Mouse (Mus musculus) bone marrow macrophage, adult 2 months (primary cell): ENCODE measurements around the gene Stag1. TPM values are rescaled to one million over a fixed set of nuclear protein-coding genes. Genes with fewer than 3 reads are reported as not detected.
"Not testable (repeated sequence)": the region's sequence is repeated elsewhere in the genome, so short reads cannot be mapped to it uniquely, and the experiment has no call there.

ENCODE experiments used
- H3K27ac ChIP-seq: 2 replicates; pipeline ENCODE4 v1.5.1; 2012; ENCODE audit warnings: low read depth, low read length; ENCODE audit not compliant: insufficient read depth
- H3K4me1 ChIP-seq: 2 replicates; pipeline ENCODE4 v1.6.1; 2012; ENCODE audit warnings: low read length; ENCODE audit not compliant: control insufficient read depth, insufficient read depth
- H3K4me3 ChIP-seq: 2 replicates; pipeline ENCODE4 v1.5.1; 2012; ENCODE audit warnings: mild to moderate bottlenecking, low read length, moderate library complexity; ENCODE audit not compliant: insufficient read depth
- CTCF ChIP-seq: IDR thresholded peaks from 2 replicates; pipeline ENCODE4 v1.5.1; 2012; ENCODE audit warnings: low read depth, mild to moderate bottlenecking, low read length, moderate library complexity
- POLR2A ChIP-seq: IDR thresholded peaks from 2 replicates; pipeline ENCODE4 v1.6.1; 2012; ENCODE audit warnings: mild to moderate bottlenecking, low read depth, low read length, borderline replicate concordance
- polyA plus RNA-seq: library from polyadenylated mRNA; stranded (reverse); fragments of >200 nt; gene quantifications from 2 replicates; pipeline ENCODE4 v1.2.4, GENCODE M21; 2012; ENCODE audit not compliant: missing spikeins, insufficient read depth, insufficient read length

Gene Stag1
- polyA plus RNA-seq, 1 experiment: 34.1 TPM

GRCm38 (mm10) chr9:100735993-100736645 is 138.5 kb downstream of the Stag1 start:
- TF ChIP-seq POLR2A (no peak), CTCF (no peak)
- Histone ChIP-seq H3K27ac (no peak overlapping the region), H3K4me1 (peaks cover 13% of the 10 kb centered on the region), H3K4me3 (no peak overlapping the region)

DNA sequence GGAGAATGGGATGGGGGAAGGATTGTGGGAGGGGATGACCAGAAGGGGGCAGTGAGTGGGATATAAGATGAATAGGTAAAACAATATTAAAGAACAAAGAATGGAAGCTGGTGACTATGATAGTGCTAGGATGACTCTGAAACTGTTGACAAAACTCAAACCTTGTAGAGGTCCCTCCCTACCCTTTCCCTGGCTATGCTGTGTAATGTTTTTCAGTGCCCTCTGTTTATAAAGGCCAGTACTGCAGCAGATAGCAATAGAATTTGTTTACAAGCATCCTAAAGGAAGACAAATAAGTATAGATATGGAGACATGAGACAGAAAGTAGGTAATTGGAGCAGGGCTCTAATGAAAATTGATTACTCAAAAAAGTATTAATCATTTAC is 139.0 kb downstream of the Stag1 start:
- Histone ChIP-seq H3K4me1 (peaks cover 13% of the 10 kb centered on the region), H3K4me3 (no peak overlapping the region), H3K27ac (no peak overlapping the region)
- TF ChIP-seq POLR2A: no peak
- TF ChIP-seq CTCF: no peak

DNA sequence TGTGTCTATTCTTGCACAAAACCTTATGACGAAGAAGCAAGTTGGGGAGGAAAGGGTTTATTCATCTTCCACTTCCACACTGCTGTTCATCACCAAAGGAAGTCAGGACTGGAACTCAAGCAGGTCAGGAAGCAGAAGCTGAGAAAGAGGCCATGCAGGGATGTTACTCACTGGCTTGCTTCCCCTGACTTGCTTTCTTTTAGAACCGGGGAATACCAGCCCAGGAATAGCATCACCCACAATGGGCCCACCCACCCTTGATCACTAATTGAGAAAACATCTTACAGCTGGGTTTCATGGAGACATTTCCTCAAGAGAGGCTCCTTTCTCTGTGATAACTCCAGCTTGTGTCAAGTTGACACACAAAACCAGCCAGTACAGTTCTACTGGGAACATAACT is 179.6 kb downstream of the Stag1 start:
- not testable (repeated sequence) for H3K27ac ChIP-seq, H3K4me1 ChIP-seq, H3K4me3 ChIP-seq

- TF ChIP-seq POLR2A (no peak), CTCF (no peak)
- no peak overlapping the region for H3K27ac ChIP-seq
- peaks cover 4% of the 10 kb centered on the region for H3K4me1 ChIP-seq
- no peak overlapping the region for H3K4me3 ChIP-seq
These were observed 268.4 kb downstream of the Stag1 start for GRCm38 (mm10) chr9:100865984-100866383.

DNA sequence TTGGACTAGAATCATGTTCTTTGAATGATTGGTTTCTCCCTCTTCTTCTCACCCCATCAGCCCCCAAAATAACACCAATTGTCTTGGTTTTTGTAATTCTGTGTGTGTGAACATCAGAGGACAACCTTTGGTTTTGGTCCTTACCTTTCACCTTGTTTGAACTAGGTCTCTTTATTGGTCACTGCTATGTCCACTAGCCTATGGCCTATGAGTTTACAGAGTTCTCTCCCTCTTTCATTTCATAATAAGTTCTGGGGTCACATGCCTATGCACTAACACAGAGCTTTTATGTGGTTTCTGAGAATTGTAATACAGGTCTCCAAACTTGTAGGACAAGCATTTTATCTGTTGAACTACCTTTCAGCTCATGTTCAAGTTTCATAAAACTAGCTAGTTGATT is 272.0 kb downstream of the Stag1 start:
- H3K27ac ChIP-seq: no peak overlapping the region
- H3K4me1 ChIP-seq: peaks cover 4% of the 10 kb centered on the region
- H3K4me3 ChIP-seq: no peak overlapping the region
- TF ChIP-seq POLR2A (no peak), CTCF (no peak)

GRCm38 (mm10) chr9:100896111-100896510 is 298.5 kb downstream of the Stag1 start:
- Histone ChIP-seq H3K27ac (no peak overlapping the region), H3K4me3 (no peak overlapping the region), H3K4me1 (no peaks in the 10 kb centered on the region)
- TF ChIP-seq POLR2A: no peak
- TF ChIP-seq CTCF: no peak

GRCm38 (mm10) chr9:100898042-100898441 is 300.4 kb downstream of the Stag1 start:
- H3K4me3 ChIP-seq: no peak overlapping the region
- no peak for TF ChIP-seq POLR2A
- TF ChIP-seq CTCF: no peak
- H3K4me1 ChIP-seq: no peaks in the 10 kb centered on the region
- H3K27ac ChIP-seq: no peak overlapping the region

DNA sequence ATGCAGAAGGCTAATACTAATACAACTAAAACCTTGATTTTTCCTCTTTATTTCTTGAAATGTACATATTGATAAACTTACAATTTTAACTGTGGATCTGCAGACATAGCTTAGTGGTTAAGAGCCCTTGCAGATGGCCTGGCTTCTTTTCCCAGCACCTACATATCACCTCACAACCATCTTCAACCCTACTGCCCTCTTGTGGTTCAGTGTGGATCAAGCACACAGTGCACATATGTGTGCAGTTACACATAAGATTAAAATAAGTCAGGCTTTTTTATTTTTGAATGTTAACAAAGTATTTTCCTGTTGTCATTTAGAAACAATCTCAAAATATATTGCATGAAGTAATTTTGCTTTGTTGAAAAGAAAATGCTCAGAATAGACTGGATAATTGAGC is 312.8 kb downstream of the Stag1 start:
- no peak for TF ChIP-seq CTCF
- no peak for TF ChIP-seq POLR2A
- Histone ChIP-seq H3K4me1 (no peaks in the 10 kb centered on the region), H3K4me3 (no peak overlapping the region), H3K27ac (no peak overlapping the region)

- Histone ChIP-seq H3K4me1 (no peaks in the 10 kb centered on the region), H3K4me3 (no peak overlapping the region), H3K27ac (no peak overlapping the region)
- TF ChIP-seq POLR2A: no peak
- no peak for TF ChIP-seq CTCF
These were observed 319.5 kb downstream of the Stag1 start for GRCm38 (mm10) chr9:100917111-100917510.

- TF ChIP-seq POLR2A (no peak), CTCF (no peak)
These were observed 329.0 kb downstream of the Stag1 start for GRCm38 (mm10) chr9:100926629-100927028.

DNA sequence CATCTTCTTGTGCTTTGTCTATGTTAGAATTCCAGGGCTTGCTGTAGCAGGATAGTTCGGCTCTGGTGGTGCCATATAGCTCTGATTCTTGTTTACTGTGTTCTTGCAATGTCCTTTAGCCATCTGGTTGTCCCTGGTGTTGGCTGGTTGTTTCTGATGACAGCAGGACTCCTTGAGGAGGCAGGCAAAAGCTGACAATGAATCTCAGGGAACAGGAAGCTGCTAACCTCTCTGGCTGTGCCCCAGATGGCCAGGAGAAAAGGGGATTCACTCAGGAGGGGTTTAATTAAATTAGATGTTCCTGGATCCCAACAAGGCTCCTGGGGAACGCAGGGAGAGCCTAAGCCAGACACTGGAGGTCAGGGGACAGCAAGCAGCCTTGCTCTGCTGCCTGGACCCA is 344.4 kb downstream of the Stag1 start:
- H3K4me3 ChIP-seq: no peak overlapping the region
- TF ChIP-seq CTCF (no peak), POLR2A (no peak)
- H3K4me1 ChIP-seq: no peaks in the 10 kb centered on the region
- H3K27ac ChIP-seq: no peak overlapping the region

More at GRCm38 (mm10) chr9:100926629-100927028, 329.0 kb downstream of the Stag1 start:
- H3K4me1 ChIP-seq: no peaks in the 10 kb centered on the region
- no peak overlapping the region for H3K4me3 ChIP-seq
- H3K27ac ChIP-seq: no peak overlapping the region
